Mouse (Mus musculus) liver, adult 2 months (tissue): ENCODE measurements at regions not wholly inside any gene's neighbourhood (a gene's known extent, or its start where the extent isn't known, plus 50 kb on each side); places are given as distances from the start of the nearest gene placed in this dataset.

Experiments
- DNase-seq: peaks from one replicate; pipeline ENCODE4 v3.0.0-alpha.2; 2011; ENCODE audit warnings: low read depth, low spot score; ENCODE audit errors: extremely low read depth
- H3K27ac ChIP-seq: fragments of 200-500 bp; replicated peaks from 2 replicates; pipeline ENCODE4 v1.5.1; 2012; ENCODE audit warnings: low read depth, mild to moderate bottlenecking, control low read depth, inconsistent platforms, low read length; ENCODE audit not compliant: insufficient read depth
- H3K27me3 ChIP-seq: fragments of 200-500 bp; 2 replicates; pipeline ENCODE4 v1.6.1; 2012; ENCODE audit warnings: mild to moderate bottlenecking, moderate library complexity, low read length, inconsistent platforms; ENCODE audit not compliant: control insufficient read depth, insufficient read depth
- H3K36me3 ChIP-seq: fragments of 200-500 bp; 2 replicates; pipeline ENCODE4 v1.6.1; 2012; ENCODE audit warnings: low read length, inconsistent platforms; ENCODE audit not compliant: control insufficient read depth, insufficient read depth
- H3K4me1 ChIP-seq: fragments of 200-500 bp; 2 replicates; pipeline ENCODE4 v1.6.1; 2011; ENCODE audit warnings: low read length; ENCODE audit not compliant: control insufficient read depth, insufficient read depth
- H3K4me3 ChIP-seq: fragments of 200-500 bp; 2 replicates; pipeline ENCODE4 v1.5.1; 2011; ENCODE audit warnings: low read depth, mild to moderate bottlenecking, control low read depth, low read length, moderate library complexity; ENCODE audit not compliant: insufficient read depth
- H3K79me2 ChIP-seq: fragments of 200-500 bp; 2 replicates; pipeline ENCODE4 v1.6.1; 2012; ENCODE audit warnings: inconsistent platforms, mild to moderate bottlenecking, low read length, moderate library complexity; ENCODE audit not compliant: control insufficient read depth, insufficient read depth
- H3K9ac ChIP-seq: fragments of 200-500 bp; 2 replicates; pipeline ENCODE4 v1.6.1; 2012; ENCODE audit warnings: low read depth, mild to moderate bottlenecking, control low read depth, inconsistent platforms, low read length
- CTCF ChIP-seq: fragments of 200-500 bp; IDR thresholded peaks from 2 replicates; pipeline ENCODE4 v1.5.1; 2011; ENCODE audit warnings: low read depth, low read length, control low read depth
- POLR2A ChIP-seq: fragments of 200-500 bp; IDR thresholded peaks from 2 replicates; pipeline ENCODE4 v1.6.1; 2011; ENCODE audit warnings: low read length, control low read depth; ENCODE audit not compliant: insufficient read depth; ENCODE audit errors: extremely low read depth
- WGBS: fragments of 180-500 bp; shearing (Covaris S2); methylation state at CpG from one replicate; pipeline ENCODE4 v1.1.7; 2018; 5-methylcytosine and 5-hydroxymethylcytosine counted together

DNA sequence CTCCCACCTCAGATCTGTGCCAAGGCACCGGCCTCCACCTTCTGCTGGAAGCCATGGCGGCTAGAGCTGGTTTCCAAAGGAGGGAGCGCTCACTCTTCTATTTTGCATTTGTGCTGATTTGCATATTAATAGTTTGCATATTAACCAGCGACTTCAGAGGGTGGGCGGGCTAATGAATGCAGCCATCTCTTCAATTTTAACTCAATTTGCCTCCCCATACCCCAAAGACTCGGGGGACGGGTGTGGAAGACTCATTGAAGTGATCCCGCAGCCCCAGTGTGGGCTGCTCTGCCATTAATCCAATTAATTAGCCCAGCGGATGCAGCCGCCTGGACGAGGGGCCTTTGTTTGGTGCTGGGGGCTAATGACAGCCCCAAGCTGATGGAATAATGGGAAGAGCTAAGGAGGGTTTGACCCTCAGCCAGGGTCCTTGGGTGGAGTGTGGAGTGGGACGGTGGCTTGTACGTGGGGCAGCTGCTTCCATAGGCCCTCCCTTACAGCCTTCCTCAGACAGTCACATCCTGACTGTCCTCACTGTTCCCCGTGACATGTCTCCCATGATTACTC, 103.0 kb downstream of the Gm26897 start:
- H3K27ac ChIP-seq, result no peak overlapping the region
- TF ChIP-seq POLR2A, result no peak
- TF ChIP-seq CTCF, result no peak
- H3K36me3 ChIP-seq, result no peaks in the 10 kb centered on the region
- H3K4me1 ChIP-seq, result no peaks in the 10 kb centered on the region
- no peak for DNase-seq
- H3K27me3 ChIP-seq, result no peaks in the 10 kb centered on the region
- no peaks in the 10 kb centered on the region for H3K79me2 ChIP-seq
- H3K9ac ChIP-seq, result no peak overlapping the region
- WGBS, result 60% methylated on average over 14 of the region's 14 CpGs
- no peak overlapping the region for H3K4me3 ChIP-seq

DNA sequence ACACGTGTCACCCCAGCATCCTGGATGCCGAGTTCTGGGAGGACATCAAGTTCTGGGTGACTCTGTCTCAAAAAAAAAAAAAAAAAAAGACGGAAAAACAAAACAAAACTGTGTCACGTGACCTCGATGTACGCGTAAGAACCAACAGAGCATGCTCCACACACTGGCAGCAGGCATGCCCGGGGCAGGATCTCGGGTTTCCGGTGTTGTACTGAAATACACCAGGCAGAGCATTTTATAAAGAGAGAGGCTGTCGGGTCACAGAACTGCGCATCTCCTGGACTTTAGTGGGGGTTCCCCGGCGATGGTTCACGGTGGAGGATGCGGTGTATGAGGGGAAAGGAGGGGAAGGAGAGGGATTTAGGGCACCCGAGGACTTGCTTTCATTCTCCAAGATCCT, 108.7 kb downstream of the Gm26897 start:
- no peak overlapping the region for H3K4me3 ChIP-seq
- H3K4me1 ChIP-seq, result no peaks in the 10 kb centered on the region
- TF ChIP-seq POLR2A (no peak), CTCF (no peak)
- no peaks in the 10 kb centered on the region for H3K79me2 ChIP-seq
- no peaks in the 10 kb centered on the region for H3K27me3 ChIP-seq
- no peaks in the 10 kb centered on the region for H3K36me3 ChIP-seq
- no peak overlapping the region for H3K9ac ChIP-seq
- 38% methylated on average over 17 of the region's 17 CpGs for WGBS
- H3K27ac ChIP-seq, result no peak overlapping the region
- DNase-seq, result no peak

- no peaks in the 10 kb centered on the region for H3K79me2 ChIP-seq
- H3K9ac ChIP-seq, result no peak overlapping the region
- H3K36me3 ChIP-seq, result no peaks in the 10 kb centered on the region
- 49% methylated on average over 17 of the region's 17 CpGs for whole genome bisulfite sequencing
- H3K4me3 ChIP-seq, result no peak overlapping the region
- TF ChIP-seq CTCF (no peak), POLR2A (no peak)
- no peaks in the 10 kb centered on the region for H3K27me3 ChIP-seq
- H3K27ac ChIP-seq, result no peak overlapping the region
- DNase-seq, result no peak
- H3K4me1 ChIP-seq, result no peaks in the 10 kb centered on the region
Measured at GRCm38 (mm10) chr5:111843622-111844239, 110.0 kb downstream of the Gm26897 start.

DNA sequence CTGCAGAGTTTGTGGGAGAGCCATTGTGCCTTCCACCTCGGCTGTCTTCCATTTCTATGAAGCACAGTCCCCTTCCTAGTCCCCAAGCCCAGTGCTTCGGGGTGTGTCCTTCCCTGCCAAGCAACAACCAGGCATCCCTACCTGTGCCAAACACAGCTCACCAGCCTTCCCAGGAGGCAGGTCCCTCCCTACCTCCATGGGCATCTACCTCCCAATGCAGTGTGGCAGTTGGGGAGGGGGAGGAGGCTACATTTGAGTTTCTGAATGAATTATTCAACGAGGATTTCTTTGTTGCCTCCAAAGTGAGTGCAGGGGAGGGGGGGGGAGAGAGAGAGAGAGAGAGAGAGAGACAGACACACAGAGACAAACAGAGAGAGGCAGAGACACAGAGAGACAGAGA, 110.8 kb downstream of the Gm26897 start:
- Histone ChIP-seq H3K36me3 (no peaks in the 10 kb centered on the region), H3K27me3 (no peaks in the 10 kb centered on the region), H3K4me3 (no peak overlapping the region), H3K4me1 (no peaks in the 10 kb centered on the region), H3K9ac (no peak overlapping the region), H3K79me2 (no peaks in the 10 kb centered on the region), H3K27ac (no peak overlapping the region)
- DNase-seq, result no peak
- TF ChIP-seq CTCF, result no peak
- TF ChIP-seq POLR2A, result no peak
- WGBS, result 59% methylated on average over 3 of the region's 3 CpGs

- H3K4me3 ChIP-seq, result no peak overlapping the region
- H3K27me3 ChIP-seq, result no peaks in the 10 kb centered on the region
- DNase-seq, result no peak
- no peaks in the 10 kb centered on the region for H3K4me1 ChIP-seq
- H3K36me3 ChIP-seq, result no peaks in the 10 kb centered on the region
- H3K79me2 ChIP-seq, result no peaks in the 10 kb centered on the region
- WGBS, result 75% methylated on average over 10 of the region's 10 CpGs
- H3K27ac ChIP-seq, result no peak overlapping the region
- no peak overlapping the region for H3K9ac ChIP-seq
- no peak for TF ChIP-seq POLR2A
- TF ChIP-seq CTCF, result no peak
Measured at GRCm38 (mm10) chr5:111848917-111849316, 115.2 kb downstream of the Gm26897 start.

DNA sequence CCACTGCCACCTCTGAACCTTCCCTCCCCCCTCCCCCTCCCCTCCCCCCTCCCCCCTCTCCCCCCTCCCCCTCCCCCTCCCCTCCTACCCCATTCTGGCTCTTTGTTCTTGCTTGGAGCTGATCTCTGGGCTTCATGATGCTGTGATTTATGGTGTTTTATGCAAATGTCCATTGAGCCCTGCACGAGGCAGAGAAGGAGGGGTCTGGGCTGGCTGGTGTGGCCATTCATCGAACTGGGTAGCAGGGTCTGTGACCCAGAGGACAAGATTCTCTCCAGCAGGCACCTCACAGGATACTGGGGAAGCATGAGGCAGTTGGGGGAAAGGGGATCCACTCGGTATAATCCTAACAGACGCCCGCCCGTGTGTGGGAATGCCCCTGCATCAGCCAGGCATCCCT, 119.0 kb downstream of the Gm26897 start:
- Histone ChIP-seq H3K4me3 (no peak overlapping the region), H3K27me3 (no peaks in the 10 kb centered on the region), H3K79me2 (no peaks in the 10 kb centered on the region), H3K27ac (no peak overlapping the region), H3K36me3 (no peaks in the 10 kb centered on the region), H3K9ac (no peak overlapping the region), H3K4me1 (no peaks in the 10 kb centered on the region)
- WGBS, result 66% methylated on average over 6 of the region's 6 CpGs
- no peak for DNase-seq
- TF ChIP-seq CTCF, result no peak
- no peak for TF ChIP-seq POLR2A
